Mouse (Mus musculus) lung, adult 18-20 months (tissue): ENCODE data around the gene Mlx.
A peak's percentile ranks its signal among the peaks of the same experiment; 100 is the strongest.

Source experiments
- DNase-seq, 2 experiments: peaks; one replicate each; pipeline ENCODE4 v3.0.0; 2022; ENCODE audit warnings: mixed read lengths in 2 of 2

Mlx gene

DNA sequence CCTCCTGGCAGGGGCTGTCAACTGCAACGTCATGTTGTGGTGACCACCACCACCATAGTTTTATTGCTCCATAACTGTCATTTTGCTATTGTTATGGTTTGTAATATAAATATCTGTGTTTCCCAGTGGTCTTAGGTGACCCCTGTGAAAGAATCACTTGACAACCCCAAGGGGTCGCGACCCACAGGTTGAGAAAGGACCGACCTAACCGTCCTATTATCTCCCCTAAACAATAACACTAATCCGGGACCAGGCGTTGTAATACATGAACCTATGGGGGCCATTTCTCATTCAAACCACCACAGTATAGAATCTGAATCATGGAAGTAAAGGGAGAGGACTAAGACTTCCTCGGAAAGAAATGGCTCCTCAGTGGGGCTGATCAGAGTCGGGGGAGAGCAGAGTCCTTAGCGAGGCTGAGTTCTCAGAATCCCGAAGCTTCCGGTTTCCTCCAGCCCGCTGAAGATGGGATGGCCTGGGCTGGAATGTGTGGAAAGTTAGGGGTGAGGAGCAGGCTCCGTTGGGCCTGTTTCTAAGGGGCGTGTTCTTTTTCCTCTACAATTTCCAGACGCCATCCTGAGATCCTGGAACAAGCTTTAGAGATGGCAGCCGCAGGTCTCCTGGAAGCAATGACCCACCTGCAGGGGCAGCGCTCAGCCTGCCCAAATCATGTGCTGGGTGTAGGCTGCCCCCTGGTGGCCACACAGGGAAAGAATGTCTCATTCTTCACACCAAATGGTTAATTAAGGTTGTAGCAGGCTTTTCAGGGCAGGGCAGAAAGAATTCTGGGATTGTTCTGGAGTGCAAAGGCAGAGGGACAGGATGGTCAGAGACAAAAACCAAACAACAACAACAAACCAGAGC, 20.3 kb upstream of the Mlx start:
- peak; percentile 82 to 89 for DNase-seq

- DNase-seq, result peak; percentile 96 to 97
Observed at GRCm38 (mm10) chr11:101069391-101070188, 17.5 kb upstream of the Mlx start, which contains the start of gene Naglu. Gene Naglu (plus strand): TSS chr11:101070012.

- DNase-seq, result no peak
Observed at GRCm38 (mm10) chr11:101070189-101070527, 16.9 kb upstream of the Mlx start.

GRCm38 (mm10) chr11:101070987-101071386, 16.1 kb upstream of the Mlx start:
- no peak for DNase-seq

DNA sequence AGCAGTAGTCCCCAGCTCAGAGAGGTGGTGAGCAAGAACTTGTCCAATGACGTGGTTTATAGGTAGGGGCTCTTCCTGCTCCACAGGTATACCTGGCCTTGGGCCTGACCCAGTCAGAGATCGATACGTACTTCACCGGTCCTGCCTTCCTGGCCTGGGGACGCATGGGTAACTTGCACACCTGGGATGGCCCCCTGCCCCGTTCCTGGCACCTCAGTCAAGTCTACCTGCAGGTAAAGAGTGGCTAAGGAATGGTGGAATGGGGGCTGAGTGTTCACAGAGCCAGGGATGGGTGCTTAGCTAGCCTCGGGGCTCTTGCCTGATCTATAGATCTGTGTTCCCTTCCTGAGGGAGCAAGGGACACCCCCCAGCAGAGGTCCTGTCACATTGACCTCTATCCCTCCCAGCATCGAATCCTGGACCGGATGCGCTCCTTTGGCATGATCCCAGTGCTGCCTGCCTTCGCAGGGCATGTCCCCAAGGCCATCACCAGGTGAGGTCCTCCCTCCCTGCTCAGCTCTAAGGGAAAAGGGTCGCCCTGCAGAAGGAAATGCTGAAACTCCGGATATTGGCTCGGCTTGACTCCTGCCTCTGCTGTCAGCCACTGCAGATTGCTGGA, 15.2 kb upstream of the Mlx start:
- no peak for DNase-seq

GRCm38 (mm10) chr11:101078121-101078520, 9.0 kb upstream of the Mlx start, which contains the start of gene Hsd17b1:
Gene Hsd17b1 (plus strand): TSS chr11:101078411.
- no peak for DNase-seq

DNA sequence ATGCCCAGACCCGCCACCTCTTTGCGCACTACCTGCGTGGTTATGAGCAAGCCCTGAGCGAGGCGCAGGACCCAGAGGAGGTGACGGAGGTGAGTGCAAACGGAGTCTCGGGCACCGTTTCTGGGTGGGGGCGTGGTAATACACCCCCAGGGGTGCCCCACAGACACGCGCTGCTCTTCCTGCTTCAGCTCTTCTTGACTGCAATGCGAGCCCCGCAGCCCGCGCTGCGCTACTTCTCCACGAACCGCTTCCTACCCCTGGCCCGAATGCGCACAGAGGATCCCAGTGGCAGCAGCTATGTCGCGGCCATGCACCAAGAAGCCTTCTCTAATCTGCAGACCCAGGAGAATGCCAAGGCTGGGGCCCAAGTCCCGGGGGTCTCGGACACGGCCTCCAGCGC, 7.3 kb upstream of the Mlx start:
- no peak for DNase-seq

- no peak for DNase-seq
Observed at GRCm38 (mm10) chr11:101080421-101080820, 6.7 kb upstream of the Mlx start.

DNA sequence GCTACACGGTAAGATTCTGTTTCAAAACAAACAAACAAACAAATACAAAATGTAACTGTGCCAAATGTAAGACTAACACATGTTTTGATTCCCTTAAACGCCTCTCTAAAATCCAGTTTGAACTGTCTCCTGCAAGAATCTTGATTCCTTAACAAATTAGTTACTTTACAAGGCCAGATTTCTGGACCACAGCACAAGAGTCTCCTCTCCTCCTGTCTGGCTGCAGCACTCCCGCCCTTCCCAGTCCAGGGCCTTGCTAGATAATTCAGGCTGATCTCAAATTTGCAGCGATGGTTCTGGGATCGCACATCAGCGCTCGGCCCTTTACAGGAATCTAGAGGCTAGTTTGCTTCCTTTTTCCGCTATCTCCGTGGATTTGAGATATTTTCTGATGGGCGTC, 5.4 kb upstream of the Mlx start:
- DNase-seq, result no peak

DNA sequence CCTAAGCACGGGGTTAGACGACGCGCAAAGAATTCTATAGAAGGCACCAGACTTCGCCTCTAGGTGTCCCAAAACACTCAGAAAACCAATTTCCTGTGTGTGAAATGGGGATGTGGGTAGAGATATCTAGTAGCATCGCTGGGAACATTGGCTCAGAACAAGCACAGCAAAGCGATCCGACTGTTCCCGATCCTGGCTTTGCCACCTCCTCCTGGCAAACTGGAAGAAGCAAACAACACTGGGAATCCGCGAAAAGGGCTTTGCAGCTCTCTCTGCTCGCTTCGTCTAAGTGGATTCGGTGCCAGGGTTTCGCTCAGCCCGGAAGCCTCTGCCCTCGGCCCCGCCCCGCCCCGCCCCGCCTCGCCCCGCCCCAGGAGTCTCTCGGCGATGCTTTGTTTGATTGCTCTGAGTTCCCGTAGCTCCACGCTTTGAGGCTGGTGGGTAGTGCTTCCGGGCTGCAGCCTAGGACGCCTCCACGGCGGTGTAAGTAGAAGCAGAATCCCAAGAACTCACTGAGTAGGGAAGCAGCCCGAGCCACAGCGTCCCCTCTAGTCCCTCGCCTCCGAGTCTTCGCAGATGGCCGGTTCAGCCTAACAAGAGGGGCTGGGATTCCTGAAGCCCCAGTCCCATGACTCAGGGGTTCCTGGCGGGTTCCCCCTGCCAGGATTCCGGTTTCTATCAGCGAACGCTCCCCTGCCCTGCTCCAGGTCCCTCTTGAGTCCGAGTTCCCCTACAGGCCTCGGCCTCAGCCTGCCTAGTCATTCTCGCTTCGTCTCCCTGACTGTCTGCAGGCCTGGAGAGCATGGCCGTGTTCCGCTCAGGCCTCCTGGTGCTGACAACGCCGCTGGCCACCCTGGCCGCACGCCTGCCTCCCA, 4.6 kb upstream of the Mlx start, which contains the start of gene Coasy:
Gene Coasy (plus strand): TSS at position 358 of the 875 bp plus-strand sequence.
- DNase-seq, result peak; percentile 85 to 87

- no peak for DNase-seq
Observed at GRCm38 (mm10) chr11:101083083-101083697, 3.9 kb upstream of the Mlx start.

DNA sequence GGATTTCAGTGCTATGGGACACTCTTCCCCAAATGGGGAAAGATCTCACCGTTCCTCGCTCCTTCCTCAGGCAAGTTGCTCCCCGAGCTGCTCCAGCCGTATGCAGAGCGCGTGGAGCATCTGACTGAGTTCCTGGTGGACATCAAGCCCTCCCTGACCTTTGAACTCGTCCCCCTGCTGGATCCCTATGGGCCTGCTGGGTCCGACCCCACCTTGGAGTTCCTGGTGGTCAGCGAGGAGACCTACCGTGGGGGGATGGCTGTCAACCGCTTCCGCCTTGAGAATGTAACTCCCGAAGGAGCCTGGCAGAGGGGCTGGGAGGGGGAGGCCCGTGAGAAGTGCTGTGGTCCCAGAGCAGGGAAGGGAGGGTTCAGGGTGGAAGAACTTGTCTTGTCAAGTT, 2.8 kb upstream of the Mlx start:
- DNase-seq, result no peak

DNA sequence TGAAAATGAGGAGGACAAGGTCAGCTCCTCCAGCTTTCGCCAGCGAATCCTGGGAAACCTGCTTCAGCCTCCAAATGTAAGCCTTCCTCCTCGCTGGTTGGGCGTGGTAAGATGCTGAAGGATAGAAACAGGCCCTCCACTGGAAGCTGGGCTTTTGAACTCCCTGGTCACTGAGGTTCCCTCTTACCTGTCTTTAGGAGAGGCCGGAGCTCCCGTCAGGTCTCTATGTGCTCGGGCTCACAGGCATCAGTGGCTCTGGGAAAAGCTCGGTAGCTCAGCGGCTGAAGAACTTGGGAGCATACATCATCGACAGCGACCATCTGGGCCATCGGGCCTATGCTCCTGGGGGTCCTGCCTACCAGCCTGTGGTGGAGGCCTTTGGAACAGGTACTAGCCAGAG, 2.3 kb upstream of the Mlx start:
- no peak for DNase-seq

GRCm38 (mm10) chr11:101085617-101086322, 1.3 kb upstream of the Mlx start:
- DNase-seq, result no peak

DNA sequence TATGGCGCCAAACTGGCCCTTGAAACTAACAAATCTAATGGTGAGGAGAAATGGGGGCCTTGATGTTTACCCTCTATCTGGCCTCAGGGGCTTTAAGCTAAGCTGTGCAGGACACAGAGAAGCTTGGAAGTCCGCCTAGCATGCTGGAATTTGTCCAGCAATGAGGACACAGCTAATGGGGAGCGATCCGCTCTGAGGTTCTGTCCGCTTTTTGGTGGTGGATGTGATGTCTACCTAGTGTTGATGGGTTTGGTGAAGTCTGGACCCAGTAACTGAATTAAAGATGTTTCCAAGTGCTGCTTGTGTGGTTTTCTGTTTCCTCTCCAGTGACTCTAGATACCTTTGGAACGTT, 778 bp upstream of the Mlx start:
- DNase-seq, result no peak

- peak in 1 of 2 experiments; percentile 46 for DNase-seq
Observed at GRCm38 (mm10) chr11:101087682-101088055, 592 bp downstream of the Mlx start.

DNA sequence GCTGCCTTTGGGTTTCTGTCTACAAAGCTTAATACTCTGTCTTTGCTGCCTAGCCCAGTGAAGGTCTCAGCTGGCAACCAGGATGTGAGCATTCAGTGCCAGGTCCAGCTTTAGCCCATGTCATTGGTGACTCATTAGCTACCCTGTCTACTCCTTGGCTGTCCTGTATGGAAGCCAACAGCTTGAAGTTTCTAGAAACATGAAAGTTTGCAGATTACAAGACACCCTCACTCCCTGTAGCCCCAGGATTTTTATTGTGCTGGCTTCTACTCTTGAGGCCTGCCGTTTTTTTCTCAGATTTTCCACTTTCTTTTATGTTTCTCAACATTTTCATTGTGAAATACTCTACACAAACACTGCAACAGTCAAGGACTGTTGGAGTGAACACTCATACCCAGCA, 2.9 kb downstream of the Mlx start:
- no peak for DNase-seq

DNA sequence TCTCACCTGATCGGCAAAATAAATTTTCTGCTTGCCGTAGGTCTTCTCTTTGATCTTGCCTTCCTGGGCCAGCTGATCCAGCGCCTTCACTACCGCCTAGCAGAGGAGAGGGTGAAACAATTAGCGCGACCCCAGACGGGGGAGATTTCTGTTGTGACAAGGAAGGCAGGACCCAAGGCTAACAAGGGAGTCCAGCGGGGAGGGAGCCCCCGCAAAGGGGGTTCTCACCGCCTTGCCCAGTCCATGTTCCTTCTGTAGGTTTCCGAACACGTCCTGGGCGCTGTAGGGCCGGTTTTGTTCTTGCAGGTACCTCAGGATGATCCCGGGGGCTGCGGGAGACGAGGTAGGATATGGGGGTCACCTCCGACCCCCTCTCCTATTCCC, 7.8 kb downstream of the Mlx start:
- no peak for DNase-seq

- peak; percentile 95 to 96 for DNase-seq
Observed at GRCm38 (mm10) chr11:101095314-101096024, 8.4 kb downstream of the Mlx start, which contains the start of gene Psmc3ip. Gene Psmc3ip (minus strand): TSS chr11:101095436.

DNA sequence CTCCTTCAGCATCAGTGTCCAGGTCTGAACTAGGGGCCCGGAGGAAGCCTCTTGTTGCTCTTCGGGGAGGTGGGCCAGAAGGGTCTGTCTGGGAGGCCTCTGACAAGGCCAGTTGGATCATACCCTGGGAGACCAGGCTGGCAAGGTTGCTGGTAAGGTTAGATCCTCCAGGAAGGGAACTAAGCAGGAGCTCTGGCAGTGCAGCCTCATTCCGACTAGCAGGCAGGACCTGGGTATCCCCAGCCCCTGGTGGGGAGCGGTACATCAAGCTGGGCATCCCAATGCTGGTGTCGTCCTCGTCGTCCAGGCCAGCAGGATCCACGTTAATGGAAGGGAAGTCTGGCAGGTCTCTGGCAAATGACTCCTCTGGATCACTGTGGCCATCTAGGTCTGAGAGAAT, 11.2 kb downstream of the Mlx start:
- no peak for DNase-seq

GRCm38 (mm10) chr11:101103011-101103410, 15.9 kb downstream of the Mlx start:
- DNase-seq, result no peak
